In the genomic region with DNA sequence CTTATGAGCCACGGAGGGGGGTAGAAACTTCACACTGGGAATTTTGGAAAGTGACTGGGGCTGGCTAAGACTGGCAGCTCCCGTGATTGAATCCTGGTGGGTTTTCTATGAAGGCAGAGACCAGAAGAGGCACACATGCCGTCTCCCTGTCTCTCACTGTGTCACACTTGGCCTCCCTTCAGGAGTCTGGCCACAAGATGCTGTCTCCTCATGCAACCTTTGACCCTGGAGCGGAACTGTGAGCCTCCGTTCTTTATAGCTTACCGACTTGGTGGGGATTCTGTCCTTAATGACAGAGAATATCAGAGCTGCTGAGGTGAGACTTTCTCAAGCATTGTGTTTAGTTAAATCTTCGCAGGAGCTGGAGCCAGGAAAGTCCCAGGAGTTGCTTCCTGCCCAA, we compare ENCODE assay signal across 23 mouse cellular contexts. TPM values are rescaled to one million over a fixed set of nuclear protein-coding genes. Genes with fewer than 3 reads are reported as not detected.
A peak's percentile ranks its signal among the peaks of the same experiment; 100 is the strongest.
DNase-seq lines count a peak whose midpoint lies in the region; ATAC-seq and TF ChIP-seq lines count a peak whose summit lies in the region.
"Had no signal": no experiment of that assay in that cellular context is flagged by ENCODE, and none has a peak within 500 bp of the region (broad histone marks: within the 10 kb centered on the region; RNA-seq: fewer than 3 reads in every experiment).

No protein-coding gene starts in this region.

- no peak overlapping the region for H3K4me2 ChIP-seq in kidney, embryonic 16.5 days (replicated peaks; ENCODE audit: low read depth, low read length)
- no peak overlapping the region for H3K4me2 ChIP-seq in hindbrain, postnatal 0 days (ENCODE audit: low read depth, low read length)
- H3K4me2 ChIP-seq: embryonic facial prominence, embryonic 12.5 days; hindbrain, embryonic 12.5 days had no signal

- H3K9me3 ChIP-seq in kidney, embryonic 16.5 days (ENCODE audit: low read length) = no peaks in the 10 kb centered on the region
- H3K9me3 ChIP-seq in limb, embryonic 10.5 days (replicated peaks) = no peaks in the 10 kb centered on the region
- H3K9me3 ChIP-seq in hindbrain, postnatal 0 days (ENCODE audit: low read length) = no peaks in the 10 kb centered on the region
- H3K9me3 ChIP-seq: embryonic facial prominence, embryonic 12.5 days; G1E had no signal

- TF ChIP-seq CTCF in hindbrain, postnatal 0 days (IDR thresholded peaks at IDR 0.05; ENCODE audit: low read depth) = no peak

- no peaks in the 10 kb centered on the region for H3K36me3 ChIP-seq in kidney, embryonic 16.5 days (ENCODE audit: insufficient read depth, low read length)
- no peaks in the 10 kb centered on the region for H3K36me3 ChIP-seq in limb, embryonic 10.5 days
- no peaks in the 10 kb centered on the region for H3K36me3 ChIP-seq in hindbrain, postnatal 0 days (ENCODE audit: insufficient read depth, low read length)
- H3K36me3 ChIP-seq: embryonic facial prominence, embryonic 12.5 days; G1E; hindbrain, embryonic 12.5 days had no signal

- no peak overlapping the region for H3K27ac ChIP-seq in kidney, embryonic 16.5 days (ENCODE audit: low read length)
- peak overlapping the region; percentile 1; the same call in 1 of the 2 replicates for H3K27ac ChIP-seq in limb, embryonic 10.5 days
- H3K27ac ChIP-seq in hindbrain, postnatal 0 days = no peak overlapping the region
- H3K27ac ChIP-seq: embryonic facial prominence, embryonic 12.5 days; gastrocnemius, adult 2 months; hindbrain, embryonic 12.5 days had no signal

- peaks cover 26% of the 10 kb centered on the region for H3K4me1 ChIP-seq in kidney, embryonic 16.5 days (ENCODE audit: insufficient read depth, low read length)
- peaks cover 32% of the 10 kb centered on the region for H3K4me1 ChIP-seq in limb, embryonic 10.5 days
- no peaks in the 10 kb centered on the region for H3K4me1 ChIP-seq in hindbrain, postnatal 0 days (ENCODE audit: insufficient read depth, low read length)
- H3K4me1 ChIP-seq: hindbrain, embryonic 12.5 days had no signal

- DNase-seq in embryo, embryonic 10 days (ENCODE audit: low spot score) = peak; percentile 47
- no peak for DNase-seq in embryo, embryonic 9.5 days (ENCODE audit: extremely low spot score)
- peak; percentile 39 for DNase-seq in kidney, adult 9 months
- DNase-seq in kidney, postnatal 14 days = no peak
- no peak for DNase-seq in limb, embryonic 10.5 days (ENCODE audit: low spot score)
- no peak for DNase-seq in hindbrain, postnatal 0 days (ENCODE audit: low spot score)
- DNase-seq: adrenal gland, postnatal 14 days; B cell, adult 2 months; cerebellum, adult 18-20 months; cerebellum, adult 9-11 months; cerebellum, postnatal 36 days; gastrocnemius, adult 2 months; gastrocnemius, postnatal 25 days; heart, postnatal 10 days; heart, postnatal 4 days had no signal

- H3K27me3 ChIP-seq in kidney, embryonic 16.5 days (ENCODE audit: insufficient read depth, low read length) = no peaks in the 10 kb centered on the region
- no peaks in the 10 kb centered on the region for H3K27me3 ChIP-seq in limb, embryonic 10.5 days (ENCODE audit: low read depth, poor library complexity, severe bottlenecking)
- H3K27me3 ChIP-seq in hindbrain, postnatal 0 days (ENCODE audit: insufficient read depth, low read length) = no peaks in the 10 kb centered on the region
- H3K27me3 ChIP-seq: embryonic facial prominence, embryonic 12.5 days; hindbrain, embryonic 12.5 days had no signal

- 37% methylated on average over 7 of the region's 7 CpGs for WGBS in kidney, embryonic 16.5 days
- 57% methylated on average over 7 of the region's 7 CpGs for WGBS in limb, embryonic 10.5 days
- WGBS in hindbrain, postnatal 0 days = 51% methylated on average over 7 of the region's 7 CpGs

- H3K4me3 ChIP-seq in kidney, embryonic 16.5 days (ENCODE audit: low read length) = no peak overlapping the region
- H3K4me3 ChIP-seq in limb, embryonic 10.5 days = no peak overlapping the region
- H3K4me3 ChIP-seq in hindbrain, postnatal 0 days (ENCODE audit: low read length) = no peak overlapping the region
- H3K4me3 ChIP-seq: embryonic facial prominence, embryonic 12.5 days; gastrocnemius, adult 2 months; hindbrain, embryonic 12.5 days had no signal

- H3K9ac ChIP-seq in kidney, embryonic 16.5 days (replicated peaks; ENCODE audit: low read length) = no peak overlapping the region
- H3K9ac ChIP-seq in hindbrain, postnatal 0 days (replicated peaks; ENCODE audit: low read length) = no peak overlapping the region
- H3K9ac ChIP-seq: embryonic facial prominence, embryonic 12.5 days; hindbrain, embryonic 12.5 days had no signal

- ATAC-seq in kidney, embryonic 16.5 days (ENCODE audit: low FRiP score, low TSS enrichment) = peak; percentile 75; the same call in 1 of the 2 replicates
- ATAC-seq in activated CD4-positive, CD25-positive, alpha-beta regulatory T cell, adult 4 months = no peak
- no peak for ATAC-seq in hindbrain, postnatal 0 days
- ATAC-seq: CD4-positive, CD25-positive, alpha-beta regulatory T cell, adult 4 months; forebrain, embryonic 14.5 days; hindbrain, embryonic 16.5 days had no signal

RNA-seq across cellular contexts. Expression of a gene that starts 49.5 kb away (rescaled TPM):
- 43.0 and 47.2 TPM in 2 replicates for polyA plus RNA-seq in kidney, embryonic 16.5 days (2015; fragmentation: Nextera tagmentation; extraction: Ambion mirVana)
- polyA plus RNA-seq in limb, embryonic 10.5 days (2016; fragmentation: Nextera tagmentation; extraction: Ambion mirVana) = 34.6 and 47.5 TPM in 2 replicates
- polyA plus RNA-seq in activated CD4-positive, CD25-positive, alpha-beta regulatory T cell, adult 4 months (2017; shearing (Covaris generic)) = 10 to 100 TPM; 62.4 to 64.7 TPM
- total RNA-seq in hindbrain, postnatal 0 days (2014; rRNA removed) = 27.9 and 29.5 TPM in 2 replicates
- polyA plus RNA-seq in hindbrain, postnatal 0 days (2015; fragmentation: Nextera tagmentation; extraction: Ambion mirVana) = 35.5 and 36.8 TPM in 2 replicates

Comparison
In these comparisons a context has a peak if more than half of its experiments do, and no peak if none do; other contexts are left out.
1. DNase-seq: peak in embryo, embryonic 10 days (single experiment) and kidney, adult 9 months (single experiment); none in embryo, embryonic 9.5 days (single experiment), kidney, postnatal 14 days (single experiment), limb, embryonic 10.5 days (single experiment) and hindbrain, postnatal 0 days (single experiment).